In the genomic region with DNA sequence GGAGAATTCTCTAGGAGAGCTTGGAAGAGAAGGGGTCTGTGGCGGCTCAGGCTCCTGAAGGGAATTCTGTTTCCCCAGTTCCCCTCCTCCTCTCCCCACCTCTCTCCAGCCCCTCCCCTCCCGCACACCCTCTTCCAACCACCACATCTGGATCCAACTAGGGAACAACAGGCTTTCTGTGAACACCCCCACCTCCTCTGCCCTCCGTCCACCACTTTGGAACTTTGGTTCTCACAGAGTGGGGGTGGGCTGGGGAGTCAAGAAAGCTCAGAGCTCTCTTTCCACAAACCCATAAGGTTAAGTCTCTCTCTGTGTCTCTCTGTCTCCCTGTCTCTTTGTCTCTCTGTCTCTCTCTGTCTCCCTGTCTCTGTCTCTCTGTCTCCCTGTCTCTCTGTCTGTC, we compare ENCODE assay signal across 10 mouse cellular contexts. TPM values are rescaled to one million over a fixed set of nuclear protein-coding genes. Genes with fewer than 3 reads are reported as not detected.
DNase-seq lines count a peak whose midpoint lies in the region; ATAC-seq lines count a peak whose summit lies in the region.
"Had no signal": no experiment of that assay in that cellular context is flagged by ENCODE, and none has a peak within 500 bp of the region (broad histone marks: within the 10 kb centered on the region; RNA-seq: fewer than 3 reads in every experiment).

No protein-coding gene starts in this region.

- H3K27me3 ChIP-seq in kidney, embryonic 15.5 days = no peaks in the 10 kb centered on the region
- no peaks in the 10 kb centered on the region; the same call in 1 of the 2 replicates for H3K27me3 ChIP-seq in neural tube, embryonic 13.5 days

- DNase-seq in kidney, adult 8-10 months = no peak
- DNase-seq in embryo, embryonic 9.5 days (ENCODE audit: extremely low spot score) = peak; percentile 70
- peak; percentile 93 for DNase-seq in forelimb bud, embryonic 11.5 days (ENCODE audit: low read depth, low spot score)
- no peak for DNase-seq in layer of hippocampus, postnatal 25 days (ENCODE audit: extremely low spot score in 1 of 2, low spot score in 1 of 2)

- H3K9me3 ChIP-seq in kidney, embryonic 15.5 days (replicated peaks) = no peaks in the 10 kb centered on the region
- no peaks in the 10 kb centered on the region for H3K9me3 ChIP-seq in neural tube, embryonic 13.5 days

- no peaks in the 10 kb centered on the region for H3K36me3 ChIP-seq in kidney, embryonic 15.5 days
- H3K36me3 ChIP-seq in neural tube, embryonic 13.5 days = no peaks in the 10 kb centered on the region

- peak overlapping the region; percentile 23; the same call in 1 of the 2 replicates for H3K4me2 ChIP-seq in kidney, embryonic 15.5 days
- no peak overlapping the region for H3K4me2 ChIP-seq in neural tube, embryonic 13.5 days

- peak; percentile 33; the same call in 1 of the 2 replicates for ATAC-seq in kidney, embryonic 15.5 days (replicated peaks; ENCODE audit: low FRiP score)
- no peak for ATAC-seq in neural tube, embryonic 13.5 days (ENCODE audit: low read depth)
- ATAC-seq in inflammation-experienced regulatory T-cells, adult 6 months = no peak

- WGBS in kidney, embryonic 15.5 days = 39% methylated on average over 3 of the region's 3 CpGs
- 41% methylated on average over 3 of the region's 3 CpGs for WGBS in neural tube, embryonic 13.5 days

- peak overlapping the region; percentile 90 for H3K27ac ChIP-seq in kidney, embryonic 15.5 days
- peak overlapping the region; percentile 64 for H3K27ac ChIP-seq in neural tube, embryonic 13.5 days (replicated peaks)

- peaks cover 34% of the 10 kb centered on the region for H3K4me1 ChIP-seq in kidney, embryonic 15.5 days
- peaks cover 14% of the 10 kb centered on the region for H3K4me1 ChIP-seq in neural tube, embryonic 13.5 days (replicated peaks)

- no peak overlapping the region for H3K9ac ChIP-seq in kidney, embryonic 15.5 days
- H3K9ac ChIP-seq in neural tube, embryonic 13.5 days = no peak overlapping the region

- H3K4me3 ChIP-seq in kidney, embryonic 15.5 days (replicated peaks) = no peak overlapping the region
- H3K4me3 ChIP-seq in neural tube, embryonic 13.5 days = no peak overlapping the region

RNA-seq across cellular contexts. Expression of a gene that starts 13.1 kb away (rescaled TPM):
- 53.9 and 59.5 TPM in 2 replicates for polyA plus RNA-seq in kidney, embryonic 15.5 days (2015; fragmentation: Nextera tagmentation; extraction: Ambion mirVana)
- 17.3 and 21.1 TPM in 2 replicates for polyA plus RNA-seq in neural tube, embryonic 13.5 days (2015; fragmentation: Nextera tagmentation; extraction: Ambion mirVana)
- polyA plus RNA-seq in inflammation-experienced regulatory T-cells, adult 6 months (2017; shearing (Covaris generic)) = 1 to 10 TPM in 1 of 3 experiments, under 1 TPM in 1, not detected in 1; 0.28 to 1.3 TPM
- total RNA-seq in layer of hippocampus, postnatal 25 days (2021) = 10 to 100 TPM; 21.9 TPM

RNA-seq across cellular contexts. Expression of a gene that starts 42.6 kb away (rescaled TPM):
- 0.17 TPM in 1 of 2 replicates, not detected in the other for polyA plus RNA-seq in kidney, embryonic 15.5 days (2015; fragmentation: Nextera tagmentation; extraction: Ambion mirVana)
- polyA plus RNA-seq in neural tube, embryonic 13.5 days (2015; fragmentation: Nextera tagmentation; extraction: Ambion mirVana) = not detected in 2 replicates
- not detected for polyA plus RNA-seq in inflammation-experienced regulatory T-cells, adult 6 months (2017; shearing (Covaris generic))
- under 1 TPM; 0.12 to 0.28 TPM for total RNA-seq in layer of hippocampus, postnatal 25 days (2021)
- total RNA-seq: hematopoietic stem cell, adult 5-6 weeks; left cerebral cortex, postnatal 14 days had no signal
- polyA plus RNA-seq: midbrain, postnatal 0 days had no signal

RNA-seq across cellular contexts. Expression of a gene that starts 57.9 kb away (rescaled TPM):
- 1.3 and 1.4 TPM in 2 replicates for polyA plus RNA-seq in kidney, embryonic 15.5 days (2015; fragmentation: Nextera tagmentation; extraction: Ambion mirVana)
- 0.34 and 0.38 TPM in 2 replicates for polyA plus RNA-seq in neural tube, embryonic 13.5 days (2015; fragmentation: Nextera tagmentation; extraction: Ambion mirVana)
- polyA plus RNA-seq in inflammation-experienced regulatory T-cells, adult 6 months (2017; shearing (Covaris generic)) = not detected
- total RNA-seq in layer of hippocampus, postnatal 25 days (2021) = under 1 TPM; 0.34 to 0.35 TPM
- total RNA-seq: hematopoietic stem cell, adult 5-6 weeks had no signal

Comparison
In these comparisons a context has a peak if more than half of its experiments do, and no peak if none do; other contexts are left out.
1. DNase-seq: peak in embryo, embryonic 9.5 days (single experiment) and forelimb bud, embryonic 11.5 days (single experiment); none in kidney, adult 8-10 months (0 of 2) and layer of hippocampus, postnatal 25 days (0 of 2).